9 mouse cellular contexts compared by ENCODE assay signal in the genomic region with DNA sequence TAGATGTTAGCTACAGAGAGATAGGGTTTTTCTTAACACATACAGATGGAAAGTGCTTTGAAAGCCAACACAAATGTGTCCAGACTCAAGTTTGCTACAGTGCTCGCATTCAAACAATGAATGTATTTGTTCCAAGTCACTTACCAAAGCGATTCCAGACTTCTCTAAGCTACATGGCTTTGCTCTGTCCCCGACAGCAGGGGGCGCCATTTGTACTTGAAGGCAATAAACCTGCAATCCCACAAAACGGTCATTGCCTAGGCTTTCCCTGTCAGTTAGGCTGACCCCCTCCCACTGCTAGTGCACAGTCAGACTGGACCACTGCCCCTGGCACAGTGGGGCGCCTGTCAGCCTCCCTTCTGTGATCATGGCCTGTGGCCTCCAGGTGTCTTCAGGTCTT. TPM values are rescaled to one million over a fixed set of nuclear protein-coding genes. Genes with fewer than 3 reads are reported as not detected.
A peak's percentile ranks its signal among the peaks of the same experiment; 100 is the strongest.
DNase-seq lines count a peak whose midpoint lies in the region; ATAC-seq and TF ChIP-seq lines count a peak whose summit lies in the region.
"Had no signal": no experiment of that assay in that cellular context is flagged by ENCODE, and none has a peak within 500 bp of the region (broad histone marks: within the 10 kb centered on the region; RNA-seq: fewer than 3 reads in every experiment).

No protein-coding gene starts in this region.

- in situ Hi-C loops in Patski (cut with MboI; ENCODE audit: low pct_unique_long_range_greater_than_20kb) = no loop called here

- H3K9ac ChIP-seq in heart, adult 2 months (ENCODE audit: low read depth, low read length) = no peak overlapping the region
- H3K9ac ChIP-seq in heart, embryonic 11.5 days (ENCODE audit: low read depth, low read length) = no peak overlapping the region
- H3K9ac ChIP-seq in embryonic facial prominence, embryonic 11.5 days (replicated peaks; ENCODE audit: low read length) = no peak overlapping the region
- no peak overlapping the region for H3K9ac ChIP-seq in limb, embryonic 11.5 days (ENCODE audit: low read length)
- H3K9ac ChIP-seq: lung, embryonic 15.5 days had no signal

- no peaks in the 10 kb centered on the region for H3K9me3 ChIP-seq in heart, embryonic 11.5 days (replicated peaks; ENCODE audit: control insufficient read depth, low read length)
- H3K9me3 ChIP-seq in embryonic facial prominence, embryonic 11.5 days (replicated peaks; ENCODE audit: control insufficient read depth, low read length) = no peaks in the 10 kb centered on the region
- H3K9me3 ChIP-seq in limb, embryonic 11.5 days (ENCODE audit: control insufficient read depth, low read length) = no peaks in the 10 kb centered on the region
- H3K9me3 ChIP-seq: lung, embryonic 15.5 days had no signal

- H3K27me3 ChIP-seq in heart, adult 2 months (ENCODE audit: control insufficient read depth, insufficient read depth, low read length) = no peaks in the 10 kb centered on the region
- H3K27me3 ChIP-seq in heart, embryonic 11.5 days (ENCODE audit: control insufficient read depth, insufficient read depth, low read length) = 0 out of 2 replicates have a peak, but pooled peaks cover 2% of the 10 kb centered on the region
- H3K27me3 ChIP-seq in Patski = no peaks in the 10 kb centered on the region
- H3K27me3 ChIP-seq in embryonic facial prominence, embryonic 11.5 days (ENCODE audit: control insufficient read depth, insufficient read depth, low read length) = no peaks in the 10 kb centered on the region
- H3K27me3 ChIP-seq in limb, embryonic 11.5 days (ENCODE audit: control insufficient read depth, insufficient read depth, low read length) = no peaks in the 10 kb centered on the region
- no peaks in the 10 kb centered on the region for H3K27me3 ChIP-seq in small intestine, adult 2 months (ENCODE audit: control insufficient read depth, insufficient read depth, low read length)
- H3K27me3 ChIP-seq: lung, embryonic 15.5 days had no signal

- intact Hi-C loops in heart, adult 2 months (cut with DNase I) = loop anchor here (10.0 kb wide), 1 partner anchor 255 kb away; a partner anchor contains a TSS

- no peaks in the 10 kb centered on the region for H3K36me3 ChIP-seq in heart, adult 2 months (ENCODE audit: control insufficient read depth, insufficient read depth, low read length)
- H3K36me3 ChIP-seq in heart, embryonic 11.5 days (ENCODE audit: control insufficient read depth, insufficient read depth, low read length) = peaks cover 13% of the 10 kb centered on the region
- peaks cover 2% of the 10 kb centered on the region; the same call in 1 of the 2 replicates for H3K36me3 ChIP-seq in embryonic facial prominence, embryonic 11.5 days (replicated peaks; ENCODE audit: control insufficient read depth, insufficient read depth, low read depth, low read length)
- peaks cover 4% of the 10 kb centered on the region; the same call in 1 of the 2 replicates for H3K36me3 ChIP-seq in limb, embryonic 11.5 days (ENCODE audit: control insufficient read depth, insufficient read depth, low read length)
- peaks cover under 1% of the 10 kb centered on the region; the same call in 1 of the 2 replicates for H3K36me3 ChIP-seq in small intestine, adult 2 months (ENCODE audit: control insufficient read depth, insufficient read depth, low read length)

- POLR2A ChIA-PET in Patski (lab: Charles Lee) = no interaction called here

- no peak overlapping the region for H3K4me2 ChIP-seq in heart, embryonic 11.5 days
- H3K4me2 ChIP-seq in embryonic facial prominence, embryonic 11.5 days (ENCODE audit: low read depth, low read length) = no peak overlapping the region
- no peak overlapping the region for H3K4me2 ChIP-seq in limb, embryonic 11.5 days (ENCODE audit: low read depth, severe bottlenecking)
- H3K4me2 ChIP-seq: lung, embryonic 15.5 days had no signal

- H3K4me3 ChIP-seq in heart, adult 2 months = no peak overlapping the region
- H3K4me3 ChIP-seq in heart, embryonic 11.5 days (ENCODE audit: low read depth, low read length) = no peak overlapping the region
- H3K4me3 ChIP-seq in embryonic facial prominence, embryonic 11.5 days (ENCODE audit: low read depth, low read length) = no peak overlapping the region
- H3K4me3 ChIP-seq in limb, embryonic 11.5 days (ENCODE audit: low read depth, low read length) = no peak overlapping the region
- H3K4me3 ChIP-seq in small intestine, adult 2 months (ENCODE audit: low read depth, low read length) = no peak overlapping the region
- H3K4me3 ChIP-seq: lung, embryonic 15.5 days had no signal

- CTCF ChIA-PET in Patski (lab: Charles Lee) = interaction anchor here (1.0 to 1.4 kb wide), 4 partner anchors 9 to 321 kb away, joined by 3 read pairs; no protein-coding TSS in a partner anchor

- TF ChIP-seq POLR2A in heart, adult 2 months (IDR thresholded peaks at IDR 0.05; ENCODE audit: insufficient read depth, low read depth, low read length) = no peak
- no peak for TF ChIP-seq POLR2A in small intestine, adult 2 months (IDR thresholded peaks at IDR 0.05; ENCODE audit: low read depth, low read length)

- H3K4me1 ChIP-seq in heart, adult 2 months (ENCODE audit: control insufficient read depth, insufficient read depth, low read length) = no peaks in the 10 kb centered on the region
- no peaks in the 10 kb centered on the region for H3K4me1 ChIP-seq in heart, embryonic 11.5 days (ENCODE audit: control insufficient read depth, insufficient read depth, low read length)
- no peaks in the 10 kb centered on the region for H3K4me1 ChIP-seq in embryonic facial prominence, embryonic 11.5 days (ENCODE audit: control insufficient read depth, insufficient read depth, low read length)
- H3K4me1 ChIP-seq in limb, embryonic 11.5 days (ENCODE audit: control insufficient read depth, insufficient read depth, low read length) = no peaks in the 10 kb centered on the region
- H3K4me1 ChIP-seq in small intestine, adult 2 months (ENCODE audit: control insufficient read depth, insufficient read depth, insufficient read length, low read length) = no peaks in the 10 kb centered on the region
- H3K4me1 ChIP-seq: lung, embryonic 15.5 days had no signal

- H3K79me2 ChIP-seq in heart, adult 2 months (replicated peaks; ENCODE audit: control insufficient read depth, insufficient read depth, low read length) = no peaks in the 10 kb centered on the region

- no peak overlapping the region for H3K27ac ChIP-seq in heart, adult 2 months
- H3K27ac ChIP-seq in heart, embryonic 11.5 days (ENCODE audit: low read depth, low read length) = no peak overlapping the region
- H3K27ac ChIP-seq in embryonic facial prominence, embryonic 11.5 days (replicated peaks; ENCODE audit: low read depth, low read length) = no peak overlapping the region
- H3K27ac ChIP-seq in limb, embryonic 11.5 days (replicated peaks; ENCODE audit: low read depth, low read length) = no peak overlapping the region
- H3K27ac ChIP-seq in small intestine, adult 2 months (ENCODE audit: insufficient read depth, low read depth, low read length) = no peak overlapping the region
- H3K27ac ChIP-seq: lung, embryonic 15.5 days had no signal

- no peak for ATAC-seq in heart, embryonic 11.5 days (replicated peaks; ENCODE audit: insufficient number of reproducible peaks, low FRiP score, low TSS enrichment)
- no peak for ATAC-seq in Patski
- no peak for ATAC-seq in embryonic facial prominence, embryonic 11.5 days (replicated peaks; ENCODE audit: insufficient number of reproducible peaks, low FRiP score, low TSS enrichment, low read depth)
- ATAC-seq in limb, embryonic 11.5 days (ENCODE audit: insufficient number of reproducible peaks, low FRiP score, low TSS enrichment, low read depth) = no peak
- no peak for ATAC-seq in megakaryocyte, adult 5-6 weeks (ENCODE audit: poor library complexity, severe bottlenecking)

- TF ChIP-seq EP300 in heart, adult 2 months (IDR thresholded peaks at IDR 0.05; ENCODE audit: insufficient read depth, low read depth, low read length) = no peak

- peak; percentile 75 for TF ChIP-seq CTCF in heart, adult 2 months (IDR thresholded peaks at IDR 0.05)
- peak; percentile 81 for TF ChIP-seq CTCF in Patski (IDR thresholded peaks at IDR 0.05)
- peak; percentile 71; the same call in 1 of the 2 replicates for TF ChIP-seq CTCF in small intestine, adult 2 months (IDR thresholded peaks at IDR 0.05; ENCODE audit: extremely low read depth, insufficient read length, insufficient replicate concordance, low read depth, low read length)

- peak; percentile 21 to 54 for DNase-seq in heart, adult 2 months
- DNase-seq in A20 (ENCODE audit: low read depth, low spot score) (peak; percentile 70), Patski (ENCODE audit: low read depth, low spot score) (no peak)
- DNase-seq in embryonic facial prominence, embryonic 11.5 days (ENCODE audit: low spot score) = peak; percentile 45
- DNase-seq in limb, embryonic 11.5 days (ENCODE audit: low spot score) = peak; percentile 68

- 53% methylated on average over 6 of the region's 6 CpGs for WGBS in heart, adult 2 months
- WGBS in heart, embryonic 11.5 days (ENCODE audit: insufficient replicate concordance) = 47% methylated on average over 6 of the region's 6 CpGs
- whole genome bisulfite sequencing in embryonic facial prominence, embryonic 11.5 days = 48% methylated on average over 6 of the region's 6 CpGs
- WGBS in limb, embryonic 11.5 days = 55% methylated on average over 6 of the region's 6 CpGs
- WGBS in small intestine, adult 2 months = 37% methylated on average over 6 of the region's 6 CpGs

RNA-seq across cellular contexts. Expression of a gene that starts 8.7 kb away (rescaled TPM):
- 10 to 100 TPM; 18.2 to 22.5 TPM for total RNA-seq in heart, adult 2 months (2021)
- 19.9 and 25.9 TPM in 2 replicates for polyA plus RNA-seq in heart, adult 2 months (2012; rRNA removed)
- 74.8 and 78.7 TPM in 2 replicates for polyA plus RNA-seq in heart, embryonic 11.5 days (2014; fragmentation: Nextera tagmentation; extraction: Ambion mirVana)
- 46.8 TPM for polyA plus RNA-seq in Patski (2021)
- 74.1 and 75.2 TPM in 2 replicates for polyA plus RNA-seq in embryonic facial prominence, embryonic 11.5 days (2014; fragmentation: Nextera tagmentation; extraction: Ambion mirVana)
- polyA plus RNA-seq in limb, embryonic 11.5 days (2014; fragmentation: Nextera tagmentation; extraction: Ambion mirVana) = 79.8 and 79.9 TPM in 2 replicates
- 11.3 and 13.5 TPM in 2 replicates for polyA plus RNA-seq in small intestine, adult 2 months (2012; rRNA removed)
- 30.9 and 34.0 TPM in 2 replicates for total RNA-seq in megakaryocyte, adult 5-6 weeks (2015)
- total RNA-seq in megakaryocyte, adult 5-6 weeks (2017) = 21.7 and 23.9 TPM in 2 replicates

RNA-seq across cellular contexts. Expression of a gene that starts 25.2 kb away (rescaled TPM):
- total RNA-seq in heart, adult 2 months (2021) = under 1 TPM; 0.23 to 0.43 TPM
- 0.86 and 1.1 TPM in 2 replicates for polyA plus RNA-seq in heart, adult 2 months (2012; rRNA removed)
- polyA plus RNA-seq in heart, embryonic 11.5 days (2014; fragmentation: Nextera tagmentation; extraction: Ambion mirVana) = 1.2 and 2.5 TPM in 2 replicates
- polyA plus RNA-seq in Patski (2021) = 0.37 TPM
- 0.41 and 1.6 TPM in 2 replicates for polyA plus RNA-seq in embryonic facial prominence, embryonic 11.5 days (2014; fragmentation: Nextera tagmentation; extraction: Ambion mirVana)
- polyA plus RNA-seq in limb, embryonic 11.5 days (2014; fragmentation: Nextera tagmentation; extraction: Ambion mirVana) = 0.25 and 0.51 TPM in 2 replicates
- polyA plus RNA-seq in small intestine, adult 2 months (2012; rRNA removed) = 0.56 and 0.86 TPM in 2 replicates
- 1.0 and 1.5 TPM in 2 replicates for total RNA-seq in megakaryocyte, adult 5-6 weeks (2015)
- total RNA-seq in megakaryocyte, adult 5-6 weeks (2017) = 0.15 and 0.61 TPM in 2 replicates

RNA-seq across cellular contexts. Expression of a gene that starts 40.4 kb away (rescaled TPM):
- total RNA-seq in heart, adult 2 months (2021) = under 1 TPM; 0.34 to 0.39 TPM
- 0.55 and 0.61 TPM in 2 replicates for polyA plus RNA-seq in heart, adult 2 months (2012; rRNA removed)
- polyA plus RNA-seq in heart, embryonic 11.5 days (2014; fragmentation: Nextera tagmentation; extraction: Ambion mirVana) = 3.3 and 4.3 TPM in 2 replicates
- 0.13 TPM for polyA plus RNA-seq in Patski (2021)
- polyA plus RNA-seq in embryonic facial prominence, embryonic 11.5 days (2014; fragmentation: Nextera tagmentation; extraction: Ambion mirVana) = 0.83 and 0.84 TPM in 2 replicates
- polyA plus RNA-seq in limb, embryonic 11.5 days (2014; fragmentation: Nextera tagmentation; extraction: Ambion mirVana) = 0.23 TPM in 1 of 2 replicates, not detected in the other
- polyA plus RNA-seq in small intestine, adult 2 months (2012; rRNA removed) = 2.1 and 2.5 TPM in 2 replicates
- 6.3 and 7.0 TPM in 2 replicates for total RNA-seq in megakaryocyte, adult 5-6 weeks (2015)
- total RNA-seq in megakaryocyte, adult 5-6 weeks (2017) = 1.3 and 1.4 TPM in 2 replicates
